Mouse (Mus musculus) heart, adult 8-10 months (tissue): Measurements from ENCODE around the gene Gen1. TPM values are rescaled to one million over a fixed set of nuclear protein-coding genes. Genes with fewer than 3 reads are reported as not detected.

Source experiments
- DNase-seq: peaks from one replicate; pipeline ENCODE4 v3.0.0; 2022; ENCODE audit warnings: low spot score
- total RNA-seq, 4 experiments: library from RNA; stranded (reverse); gene quantifications; 2 replicates each; pipeline ENCODE4 v1.2.4; 2022

Gene Gen1
- 1 to 10 TPM in 1 of 4 experiments, under 1 TPM in 3; 0.38 to 2.0 (median 0.62) TPM for total RNA-seq

GRCm38 (mm10) chr12:11265382-11266281 is at the start of gene Gen1, which contains the start of gene Smc6:
Gene Gen1, minus strand, starts transcription at chr12:11265801.
Gene Smc6, plus strand, starts transcription at chr12:11265886.
- DNase-seq = peak; percentile 96

DNA sequence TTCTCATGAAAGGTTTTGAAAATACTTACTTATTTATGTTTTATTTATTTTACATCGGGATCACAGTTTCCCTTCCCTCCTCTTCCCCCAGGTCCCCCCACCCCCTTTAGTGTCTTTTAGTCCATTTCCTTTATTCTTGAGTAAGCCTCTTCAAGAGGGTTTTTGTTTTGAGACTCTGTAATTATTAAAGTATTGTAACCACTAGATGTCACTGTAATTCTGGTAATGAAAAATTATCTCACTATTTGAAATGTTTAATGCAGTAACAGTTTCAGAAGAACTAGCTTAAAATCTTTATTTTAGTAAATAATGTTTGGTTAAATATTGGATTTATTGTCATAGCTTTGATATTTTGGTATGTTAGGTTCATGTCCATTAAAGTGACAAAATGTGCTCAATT is 48.2 kb upstream of the Gen1 start:
- no peak for DNase-seq

- no peak for DNase-seq
Measured at GRCm38 (mm10) chr12:11311106-11311505, 45.5 kb upstream of the Gen1 start.

DNA sequence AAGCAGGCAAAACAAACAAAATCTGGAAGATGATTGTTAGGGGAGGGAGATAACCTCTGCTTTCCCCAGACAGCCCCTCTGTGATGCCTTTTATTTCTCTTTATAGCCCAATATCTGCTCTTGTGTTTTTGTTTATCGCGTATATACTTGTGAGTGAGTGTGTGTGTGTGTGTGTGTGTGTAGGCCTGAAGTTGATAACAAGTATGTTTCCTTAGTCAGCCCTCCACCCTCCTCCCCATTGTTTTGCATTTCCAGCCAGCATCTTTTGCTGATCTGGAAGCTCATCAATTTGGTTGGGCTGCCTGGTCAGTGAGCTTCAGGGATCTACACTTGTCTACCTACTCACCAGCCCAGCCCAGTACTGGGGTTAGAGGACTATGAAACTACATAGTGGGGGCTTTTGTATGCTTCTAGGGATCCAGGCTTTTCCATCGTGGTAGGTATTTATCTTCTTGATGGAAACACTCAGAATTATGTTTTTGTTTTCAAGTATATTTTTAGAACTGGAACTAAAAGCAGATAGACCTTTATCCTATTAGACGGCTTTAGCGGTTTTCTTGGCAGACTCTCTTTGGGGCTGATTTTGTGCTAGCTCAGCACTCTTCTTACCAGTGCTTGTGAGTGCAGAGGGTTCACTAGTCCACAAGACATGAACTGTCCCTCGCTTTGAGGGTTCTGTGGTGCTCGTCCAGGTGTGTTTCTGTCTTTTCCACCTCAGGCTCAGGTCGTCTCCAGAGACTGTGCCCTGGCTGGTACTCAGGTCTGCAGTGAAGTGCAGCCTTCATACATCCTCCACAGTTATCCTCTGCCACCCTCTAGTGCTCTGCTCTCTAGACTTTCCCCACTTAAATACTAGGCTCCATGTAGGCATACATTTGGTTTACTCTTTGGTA is 41.4 kb upstream of the Gen1 start:
- DNase-seq = no peak

GRCm38 (mm10) chr12:11300858-11301257 is 35.3 kb upstream of the Gen1 start:
- no peak for DNase-seq

- DNase-seq = no peak
Measured at GRCm38 (mm10) chr12:11286382-11286781, 20.8 kb upstream of the Gen1 start.

DNA sequence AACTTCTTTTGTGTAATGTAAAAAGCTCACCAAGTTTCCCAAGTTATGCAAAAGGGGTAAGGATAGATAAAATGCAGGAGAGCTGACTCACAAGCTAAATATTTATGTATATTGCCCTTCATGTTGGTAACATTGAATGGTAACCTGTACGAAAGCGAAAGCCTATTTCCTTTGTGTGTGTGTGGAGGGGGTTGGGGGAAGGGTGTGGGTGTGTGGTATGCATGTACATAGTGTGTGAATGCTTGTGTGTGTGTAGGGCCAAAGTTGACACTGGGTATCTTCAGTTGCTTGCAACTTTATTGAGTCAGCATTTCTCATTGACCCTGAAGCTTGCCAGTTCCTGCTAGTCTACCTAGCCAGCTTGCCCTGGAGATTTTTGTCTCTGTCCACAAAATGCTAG is 16.0 kb upstream of the Gen1 start:
- no peak for DNase-seq

GRCm38 (mm10) chr12:11279886-11280285 is 14.3 kb upstream of the Gen1 start:
- no peak for DNase-seq

- no peak for DNase-seq
Measured at GRCm38 (mm10) chr12:11277207-11277606, 11.6 kb upstream of the Gen1 start.

GRCm38 (mm10) chr12:11276632-11277031 is 11.0 kb upstream of the Gen1 start:
- no peak for DNase-seq

GRCm38 (mm10) chr12:11273185-11273584 is 7.6 kb upstream of the Gen1 start:
- no peak for DNase-seq

- DNase-seq = no peak
Measured at GRCm38 (mm10) chr12:11272568-11272967, 7.0 kb upstream of the Gen1 start.

DNA sequence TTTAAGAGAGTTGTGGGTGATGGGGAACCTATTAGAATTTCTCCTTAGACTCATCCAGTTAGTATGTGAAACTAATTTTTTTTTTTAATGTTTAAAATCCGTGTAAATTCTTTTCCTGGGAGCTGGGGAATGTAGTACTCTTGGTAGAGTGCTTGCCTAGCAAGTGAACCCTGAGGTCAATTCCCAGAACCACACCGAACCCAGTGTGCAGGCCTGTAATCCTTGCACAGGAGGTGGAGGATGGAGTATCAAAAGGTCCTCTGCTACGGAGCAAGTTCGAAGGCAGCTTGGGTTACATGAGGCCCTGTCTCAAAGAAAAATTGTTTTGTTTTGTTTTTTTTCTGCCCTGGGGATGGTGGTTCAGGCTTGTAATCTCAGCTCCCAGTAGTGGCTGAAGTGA is 1.4 kb upstream of the Gen1 start:
- DNase-seq = no peak

DNA sequence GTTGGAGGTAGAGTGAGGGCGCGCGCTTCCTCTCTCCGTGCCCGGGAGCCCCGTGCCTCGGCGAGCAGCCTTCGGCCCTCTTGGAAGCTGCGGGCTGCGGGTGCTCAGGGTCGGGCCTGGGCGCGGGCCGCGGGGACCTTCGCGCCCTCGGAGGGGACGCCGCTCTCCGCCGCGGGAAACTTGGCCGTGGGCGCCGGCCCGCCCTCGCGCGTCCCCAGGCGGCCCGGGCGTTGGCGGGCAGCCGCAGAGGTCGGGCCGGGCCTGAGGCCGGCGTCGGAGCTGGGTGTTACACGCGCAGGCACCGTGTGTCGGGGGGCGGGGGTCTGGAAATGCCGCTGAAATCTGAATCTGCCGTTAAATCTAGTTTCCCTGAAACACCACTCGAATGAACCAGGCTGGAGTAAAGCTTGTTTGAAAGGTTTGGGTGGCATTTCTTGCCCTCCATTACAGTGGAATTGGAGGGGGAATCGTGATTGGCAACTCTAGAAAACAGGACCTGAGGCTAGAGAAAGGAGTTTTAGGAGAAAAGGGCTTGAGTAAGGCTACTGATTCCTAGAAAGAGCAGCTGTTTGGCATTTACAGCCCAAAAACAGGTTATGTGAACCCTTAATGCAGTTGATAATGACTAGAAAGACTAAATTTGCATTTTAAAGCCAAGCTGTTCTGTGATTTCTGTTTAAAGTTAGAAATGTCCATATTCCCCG is 833 bp upstream of the Gen1 start:
- peak; percentile 21 for DNase-seq

DNA sequence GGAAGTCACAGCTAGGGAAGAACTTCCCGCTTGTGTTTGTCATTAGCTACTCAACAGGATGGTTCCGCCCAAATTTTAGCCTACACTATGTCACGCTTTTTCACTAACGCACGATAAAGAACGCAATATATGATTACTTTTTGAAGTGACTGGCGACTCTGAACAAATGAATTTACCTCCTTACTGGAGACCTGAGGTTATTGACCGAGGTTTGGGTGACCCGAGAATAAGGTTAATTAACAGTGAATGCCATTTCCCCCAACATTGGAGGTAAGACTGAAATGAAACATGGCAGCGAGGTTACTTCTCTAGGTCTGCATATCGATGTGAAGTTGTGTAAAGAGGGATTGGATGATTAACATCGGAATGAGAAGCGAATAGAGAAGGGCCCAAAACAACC is 706 bp downstream of the Gen1 start:
- DNase-seq = no peak

- no peak for DNase-seq
Measured at GRCm38 (mm10) chr12:11250322-11250721, 15.3 kb downstream of the Gen1 start.

DNA sequence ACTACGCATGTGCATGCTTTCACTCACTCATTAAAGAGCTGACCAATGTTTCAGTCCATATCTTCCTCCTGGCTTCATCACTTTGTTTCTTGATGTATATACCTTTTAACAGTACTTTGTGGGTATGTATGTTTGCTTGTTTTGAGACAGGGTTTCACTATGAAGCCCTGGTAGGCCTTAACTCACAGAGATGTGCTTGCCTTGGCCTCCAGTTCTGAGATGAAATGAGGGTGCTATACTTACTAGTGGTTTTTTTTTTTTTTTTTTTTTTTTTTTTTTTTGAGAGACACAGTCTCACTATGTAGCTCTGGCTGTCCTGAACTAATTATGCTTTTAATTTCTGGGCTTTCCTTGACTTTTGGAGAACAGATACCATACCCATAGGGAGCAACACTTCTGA is 18.1 kb downstream of the Gen1 start:
- no peak for DNase-seq

DNA sequence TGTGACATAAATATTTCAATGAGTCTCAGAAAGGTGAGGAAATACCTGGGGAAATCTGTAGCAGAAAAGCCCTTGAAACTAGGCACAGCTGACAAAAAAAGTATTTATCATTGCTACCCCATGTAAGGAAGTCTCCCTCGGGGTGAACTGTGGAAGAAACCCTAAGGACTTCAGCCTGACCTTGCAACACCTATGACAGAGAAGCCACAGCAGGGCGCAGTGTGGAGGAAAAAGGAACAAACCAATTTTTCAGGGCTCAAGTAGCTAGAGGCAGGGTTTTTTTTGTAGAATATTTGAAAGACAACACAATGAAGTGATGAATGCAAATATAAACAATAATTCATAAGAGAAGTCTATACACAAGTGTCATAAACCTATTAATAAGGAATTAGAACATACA is 29.6 kb downstream of the Gen1 start:
- DNase-seq = no peak

GRCm38 (mm10) chr12:11230267-11230666 is 35.3 kb downstream of the Gen1 start:
- DNase-seq = no peak

GRCm38 (mm10) chr12:11226529-11227268 is 38.9 kb downstream of the Gen1 start:
- DNase-seq = peak; percentile 45

DNA sequence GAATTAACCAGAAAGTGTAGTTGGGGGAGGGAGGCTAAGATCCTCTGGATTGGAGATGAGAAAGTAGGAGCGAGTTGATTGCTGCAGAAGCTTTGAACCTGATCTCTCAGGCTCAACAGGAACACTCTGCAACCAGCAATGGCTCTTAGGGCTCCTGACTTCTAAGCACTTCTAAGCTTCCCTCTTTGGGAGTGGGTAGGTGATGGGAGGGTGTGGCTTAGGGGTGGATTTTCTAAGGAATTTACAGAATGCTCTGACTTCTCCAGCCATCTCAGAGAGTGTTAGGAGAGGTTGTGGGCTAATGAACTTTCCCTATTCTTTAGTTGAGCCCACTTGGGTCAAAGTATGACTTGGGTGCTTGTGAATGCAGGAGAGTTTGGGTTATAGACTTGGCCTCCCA is 39.5 kb downstream of the Gen1 start:
- no peak for DNase-seq
